Mouse (Mus musculus): Measurements from ENCODE around the gene Stpg2.
"Not testable (repeated sequence)": the region's sequence is repeated elsewhere in the genome, so short reads cannot be mapped to it uniquely, and the experiment has no call there.

The Stpg2 gene

GRCm38 (mm10) chr3:139419142-139419541 is 213.6 kb downstream of the Stpg2 start:
- no peak for DNase-seq (ENCODE audit: low read depth, low spot score)

DNA sequence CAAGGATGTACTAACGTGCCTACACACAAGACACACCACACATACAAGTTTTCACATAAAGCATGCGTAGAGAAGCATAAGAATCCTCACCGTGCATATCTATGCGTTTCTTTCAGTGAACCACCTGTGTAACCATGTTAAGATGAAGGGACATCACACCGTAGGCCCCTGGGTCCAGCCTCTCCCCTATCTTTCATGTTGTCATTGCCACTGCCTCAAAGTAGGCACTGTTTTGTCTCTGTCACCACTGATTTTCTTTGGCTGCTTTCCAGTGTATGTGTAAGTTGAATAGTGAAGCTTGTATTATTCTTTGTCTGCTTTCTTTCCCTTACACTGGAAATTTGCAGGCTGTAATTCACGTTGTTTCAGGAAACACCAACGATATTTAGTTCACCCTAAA is 236.7 kb downstream of the Stpg2 start:
- no peak for DNase-seq (ENCODE audit: low read depth, low spot score)

GRCm38 (mm10) chr3:139495939-139496338 is 290.4 kb downstream of the Stpg2 start:
- DNase-seq (ENCODE audit: low read depth, low spot score): no peak

GRCm38 (mm10) chr3:139502216-139502615 is 296.7 kb downstream of the Stpg2 start:
- DNase-seq (ENCODE audit: low read depth, low spot score): no peak

DNA sequence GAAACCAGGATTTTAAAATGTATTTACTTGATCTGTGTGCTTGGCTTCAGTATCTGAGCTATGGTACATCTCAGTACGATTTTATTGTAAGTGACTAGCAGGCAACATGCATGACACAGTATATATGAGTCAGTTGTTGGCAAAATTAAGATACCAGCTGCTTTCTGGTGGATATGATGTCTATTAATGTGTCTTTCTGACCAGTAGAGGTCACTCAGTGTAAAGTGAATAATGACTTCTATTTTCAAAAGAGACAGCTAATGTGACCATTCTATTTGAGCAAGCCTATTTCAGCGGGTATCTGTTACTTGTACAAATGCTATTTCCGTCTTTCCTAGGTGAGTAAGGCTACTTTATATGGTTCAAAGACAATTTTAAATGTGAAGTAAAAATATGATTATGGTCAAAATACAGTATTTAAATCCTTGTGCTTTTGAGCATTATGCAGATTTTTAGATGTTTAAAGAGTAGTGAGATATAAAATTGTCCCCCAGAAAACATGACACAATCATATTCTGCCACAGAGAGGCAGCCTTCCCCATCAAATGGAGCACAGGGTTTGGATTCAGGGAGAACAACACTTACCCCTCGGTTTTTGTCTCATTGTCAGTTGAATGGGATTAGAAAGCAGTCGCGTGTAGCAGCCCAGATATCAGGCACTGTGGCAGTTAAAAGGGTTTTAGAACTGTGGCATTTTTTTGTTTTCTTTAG is 303.9 kb downstream of the Stpg2 start:
- DNase-seq (ENCODE audit: low read depth, low spot score): peak; percentile 31

DNA sequence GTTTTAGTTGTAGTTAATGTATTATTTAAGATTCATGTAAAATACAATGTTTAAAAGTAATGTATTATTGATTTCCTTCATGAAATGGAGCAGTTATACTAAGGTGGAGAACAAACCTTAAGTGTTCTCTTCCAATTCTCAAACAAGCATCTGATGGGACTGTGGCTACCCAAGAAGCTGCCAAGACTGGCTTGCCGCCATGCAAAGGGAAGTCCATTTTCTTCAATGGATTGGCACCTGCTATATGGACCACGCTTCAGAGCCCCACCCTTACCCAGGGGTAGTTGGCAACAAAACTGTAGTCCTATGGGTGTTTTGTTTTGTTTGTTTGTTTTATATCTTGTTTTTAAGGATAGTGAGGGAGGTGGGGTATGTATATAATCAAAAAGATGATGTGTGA is 373.0 kb downstream of the Stpg2 start:
- no peak for DNase-seq (ENCODE audit: low read depth, low spot score)

- DNase-seq (ENCODE audit: low read depth, low spot score): no peak
Measured at GRCm38 (mm10) chr3:139581298-139581697, 375.8 kb downstream of the Stpg2 start.

GRCm38 (mm10) chr3:139599508-139599907 is 394.0 kb downstream of the Stpg2 start:
- DNase-seq (ENCODE audit: low read depth, low spot score): no peak

GRCm38 (mm10) chr3:139608267-139608666 is 402.8 kb downstream of the Stpg2 start:
- DNase-seq (ENCODE audit: low read depth, low spot score): not testable (repeated sequence)

- DNase-seq (ENCODE audit: low read depth, low spot score): no peak
Measured at GRCm38 (mm10) chr3:139614641-139615040, 409.1 kb downstream of the Stpg2 start.

DNA sequence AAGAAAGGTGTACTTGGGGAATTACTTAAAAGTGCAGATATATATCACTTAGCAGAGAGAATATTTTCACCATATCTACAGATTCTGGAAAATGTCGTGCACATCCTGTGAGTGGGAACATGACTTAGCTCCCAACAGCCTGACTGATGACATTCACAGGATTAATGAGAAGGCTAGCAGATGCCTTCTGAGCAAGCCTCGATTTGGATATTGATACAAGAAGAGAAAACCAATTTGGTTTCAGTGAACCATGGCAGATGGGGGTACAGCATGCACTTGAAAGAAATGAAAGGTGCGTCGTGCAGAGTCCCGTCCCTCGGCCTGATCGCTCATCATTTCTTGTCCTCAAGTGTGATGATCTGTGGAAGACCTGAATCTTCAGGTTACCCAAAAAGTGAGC is 410.3 kb downstream of the Stpg2 start:
- peak; percentile 28 for DNase-seq (ENCODE audit: low read depth, low spot score)

GRCm38 (mm10) chr3:139637887-139638286 is 432.4 kb downstream of the Stpg2 start:
- DNase-seq (ENCODE audit: low read depth, low spot score): no peak

- DNase-seq (ENCODE audit: low read depth, low spot score): no peak
Measured at GRCm38 (mm10) chr3:139651505-139651904, 446.0 kb downstream of the Stpg2 start.

DNA sequence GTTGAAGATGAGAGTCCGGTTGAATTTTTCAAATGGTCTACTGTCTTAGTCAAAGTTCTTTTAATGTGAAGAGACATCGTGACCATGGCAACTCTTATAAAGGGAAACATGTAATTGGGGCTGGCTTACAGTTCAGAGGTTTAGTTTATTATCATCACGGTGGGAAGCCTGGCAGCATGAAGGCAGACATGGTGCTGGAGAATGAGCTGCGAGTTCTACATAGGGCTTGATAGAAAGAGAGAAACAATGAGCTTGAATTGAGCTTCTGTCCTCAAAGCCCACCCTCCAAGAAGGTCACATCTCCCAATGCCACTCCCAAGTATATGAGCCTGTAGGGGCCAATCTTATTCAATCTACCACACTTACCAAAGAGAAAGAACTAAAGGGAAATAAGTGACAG is 453.9 kb downstream of the Stpg2 start:
- no peak for DNase-seq (ENCODE audit: low read depth, low spot score)

- DNase-seq (ENCODE audit: low read depth, low spot score): no peak
Measured at GRCm38 (mm10) chr3:139662241-139662640, 456.7 kb downstream of the Stpg2 start.

- DNase-seq (ENCODE audit: low read depth, low spot score): no peak
Measured at GRCm38 (mm10) chr3:139663712-139664245, 458.3 kb downstream of the Stpg2 start.

DNA sequence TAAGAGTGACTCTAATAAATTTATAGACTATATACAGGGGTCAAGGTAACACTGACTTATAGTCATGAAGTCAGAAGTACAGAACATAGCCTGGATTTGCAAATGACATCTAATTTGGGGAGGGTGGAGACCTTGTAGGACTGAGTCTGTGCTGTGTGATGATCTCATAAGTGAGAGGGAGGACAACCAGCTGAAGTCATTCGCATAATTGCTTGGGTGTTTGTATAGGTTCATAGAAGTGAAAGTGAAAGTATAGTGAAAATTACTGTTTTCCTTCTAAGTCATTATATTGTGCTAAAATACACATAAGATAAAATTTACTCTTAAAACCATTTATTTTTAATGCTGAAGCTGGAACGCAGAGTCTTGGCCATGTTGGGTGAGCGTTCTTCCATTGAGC is 459.6 kb downstream of the Stpg2 start:
- DNase-seq (ENCODE audit: low read depth, low spot score): no peak

DNA sequence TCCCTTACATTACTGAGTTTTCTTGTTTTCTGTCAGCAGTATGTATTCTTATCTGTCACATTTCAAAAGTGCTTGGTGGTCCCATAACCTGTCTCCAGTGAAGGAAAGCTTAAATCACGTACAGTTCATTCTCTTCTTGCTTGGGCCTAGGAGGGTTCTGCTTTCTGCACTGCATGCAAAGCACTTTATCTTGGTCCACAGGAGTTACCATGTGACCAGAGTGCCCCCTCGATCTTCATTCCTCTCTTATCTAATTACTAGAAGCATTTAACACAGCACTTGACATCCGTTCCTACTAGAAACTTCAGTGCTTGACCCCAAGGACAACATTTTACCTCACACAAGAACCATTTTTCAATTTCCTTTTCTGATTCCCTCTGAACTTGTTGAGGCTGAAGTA is 470.7 kb downstream of the Stpg2 start:
- no peak for DNase-seq (ENCODE audit: low read depth, low spot score)

DNA sequence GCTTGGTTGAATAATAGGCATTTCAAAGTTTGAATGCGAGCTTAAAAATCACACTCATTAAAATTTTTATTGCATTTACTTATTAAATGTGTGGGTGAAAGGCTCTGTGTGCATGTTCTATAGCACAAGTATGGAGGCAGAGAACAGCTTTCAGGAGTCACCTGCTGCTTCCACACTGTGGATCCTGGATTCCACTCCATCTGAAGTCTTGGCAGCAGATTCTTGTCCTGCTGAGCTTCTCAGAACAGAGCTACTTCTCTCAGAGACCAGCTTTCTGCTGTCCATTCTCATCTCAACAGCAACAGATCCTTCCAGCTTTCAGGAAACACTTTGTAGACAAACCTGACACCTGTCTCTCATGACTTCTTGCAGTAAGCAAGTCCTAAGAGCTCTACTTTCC is 471.2 kb downstream of the Stpg2 start:
- no peak for DNase-seq (ENCODE audit: low read depth, low spot score)

GRCm38 (mm10) chr3:139704238-139704637 is 498.7 kb downstream of the Stpg2 start:
- DNase-seq (ENCODE audit: low read depth, low spot score): not testable (repeated sequence)

DNA sequence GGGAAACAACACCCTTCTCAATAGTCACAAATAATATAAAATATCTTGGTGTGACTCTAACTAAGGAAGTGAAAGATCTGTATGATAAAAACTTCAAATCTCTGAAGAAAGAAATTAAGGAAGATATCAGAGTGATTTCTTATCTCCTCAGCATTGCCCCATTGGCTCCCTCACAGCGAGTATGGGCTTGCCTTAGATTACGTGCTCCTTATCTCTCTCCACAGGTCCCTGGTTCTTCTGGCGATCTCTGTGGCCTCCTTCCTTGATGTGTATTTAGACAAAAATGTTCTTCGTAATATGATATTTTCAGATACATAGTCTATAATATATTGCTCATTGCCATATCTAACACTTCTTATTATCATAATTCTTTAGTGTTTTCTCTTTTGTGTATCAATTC is 501.9 kb downstream of the Stpg2 start:
- not testable (repeated sequence) for DNase-seq (ENCODE audit: low read depth, low spot score)

DNA sequence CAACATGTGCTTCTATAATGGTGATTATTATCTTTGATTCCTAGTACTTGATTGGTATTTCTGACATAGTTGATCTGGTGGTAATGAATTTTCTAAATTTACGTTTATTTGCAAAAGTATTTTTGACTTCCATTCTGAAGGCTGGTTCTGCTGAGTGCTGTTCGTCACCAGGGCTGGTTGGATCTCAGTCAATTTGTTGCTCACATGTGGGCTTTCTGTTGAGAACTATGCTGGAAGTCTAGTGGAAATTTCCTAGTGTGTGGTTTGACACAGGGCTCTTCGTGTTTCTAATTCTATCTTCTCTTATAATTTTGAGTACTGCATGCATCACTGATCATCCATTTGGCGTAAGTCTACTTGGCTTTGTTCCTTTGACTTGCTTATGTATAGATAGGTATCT is 504.3 kb downstream of the Stpg2 start:
- DNase-seq (ENCODE audit: low read depth, low spot score): no peak

GRCm38 (mm10) chr3:139728751-139729150 is 523.3 kb downstream of the Stpg2 start:
- DNase-seq (ENCODE audit: low read depth, low spot score): no peak

- DNase-seq (ENCODE audit: low read depth, low spot score): no peak
Measured at GRCm38 (mm10) chr3:139729248-139729647, 523.8 kb downstream of the Stpg2 start.
